Comparison of ENCODE assay signal across 19 mouse cellular contexts in genomic region chr3:96485361-96485760, GRCm38 (mm10). TPM values are rescaled to one million over a fixed set of nuclear protein-coding genes. Genes with fewer than 3 reads are reported as not detected.
DNase-seq lines count a peak whose midpoint lies in the region; ATAC-seq and TF ChIP-seq lines count a peak whose summit lies in the region.
"Had no signal": no experiment of that assay in that cellular context is flagged by ENCODE, and none has a peak within 500 bp of the region (broad histone marks: within the 10 kb centered on the region; RNA-seq: fewer than 3 reads in every experiment).

No protein-coding gene starts in this region.

- no peak overlapping the region; the same call in none of the 2 replicates for H3K4me3 ChIP-seq in heart, embryonic 13.5 days
- H3K4me3 ChIP-seq in lung, embryonic 15.5 days, result no peak overlapping the region
- peak overlapping the region; percentile 10; the same call in 1 of the 2 replicates for H3K4me3 ChIP-seq in G1E (ENCODE audit: low read depth, low read length)
- 0 out of 2 replicates have a peak overlapping the region, but pooled peaks have one; percentile 1 for H3K4me3 ChIP-seq in limb, embryonic 13.5 days
- H3K4me3 ChIP-seq: forebrain, embryonic 12.5 days; hindbrain, embryonic 13.5 days; neural tube, embryonic 12.5 days had no signal

- no peak for ATAC-seq in heart, embryonic 13.5 days (ENCODE audit: extremely low read depth, insufficient number of reproducible peaks, low FRiP score, low TSS enrichment)
- ATAC-seq in lung, embryonic 15.5 days (ENCODE audit: borderline replicate concordance, extremely low read depth, low FRiP score, low TSS enrichment), result no peak
- ATAC-seq in G1E (ENCODE audit: extremely low read depth, insufficient number of reproducible peaks, low FRiP score, poor library complexity, severe bottlenecking), result no peak
- ATAC-seq in limb, embryonic 13.5 days (ENCODE audit: low FRiP score, low read depth), result no peak
- ATAC-seq in megakaryocyte-erythroid progenitor cell, adult 5-6 weeks (replicated peaks; ENCODE audit: low FRiP score, low TSS enrichment, poor library complexity, severe bottlenecking), result no peak

- TF ChIP-seq CTCF in G1E (IDR thresholded peaks at IDR 0.05; ENCODE audit: low read depth, low read length), result no peak

- 66% methylated on average over 2 of the region's 2 CpGs for WGBS in heart, embryonic 13.5 days
- 79% methylated on average over 2 of the region's 2 CpGs for WGBS in lung, embryonic 15.5 days
- 71% methylated on average over 2 of the region's 2 CpGs for WGBS in limb, embryonic 13.5 days

- H3K36me3 ChIP-seq in heart, embryonic 13.5 days, result no peaks in the 10 kb centered on the region
- H3K36me3 ChIP-seq in lung, embryonic 15.5 days, result no peaks in the 10 kb centered on the region
- H3K36me3 ChIP-seq in G1E (replicated peaks), result no peaks in the 10 kb centered on the region
- no peaks in the 10 kb centered on the region for H3K36me3 ChIP-seq in limb, embryonic 13.5 days
- H3K36me3 ChIP-seq: forebrain, embryonic 12.5 days; hindbrain, embryonic 13.5 days; neural tube, embryonic 12.5 days had no signal

- peak overlapping the region; percentile 49 for H3K4me2 ChIP-seq in heart, embryonic 13.5 days
- H3K4me2 ChIP-seq in lung, embryonic 15.5 days, result peak overlapping the region; percentile 27; the same call in 1 of the 2 replicates
- H3K4me2 ChIP-seq in limb, embryonic 13.5 days (replicated peaks), result no peak overlapping the region
- H3K4me2 ChIP-seq: forebrain, embryonic 12.5 days; hindbrain, embryonic 13.5 days; neural tube, embryonic 12.5 days had no signal

- DNase-seq in heart, adult 8-10 months (ENCODE audit: low spot score), result no peak
- DNase-seq in lung, adult 18-20 months, result no peak
- DNase-seq in G1E (ENCODE audit: low spot score), result no peak
- no peak for DNase-seq in kidney, postnatal 10 days
- DNase-seq: adrenal gland, postnatal 25 days; cerebellum, adult 11 months; gastrocnemius, adult 2 months had no signal

- H3K9ac ChIP-seq in heart, embryonic 13.5 days, result peak overlapping the region; percentile 67
- no peak overlapping the region for H3K9ac ChIP-seq in lung, embryonic 15.5 days
- no peak overlapping the region for H3K9ac ChIP-seq in limb, embryonic 13.5 days
- H3K9ac ChIP-seq: forebrain, embryonic 12.5 days; hindbrain, embryonic 13.5 days; neural tube, embryonic 12.5 days had no signal

- H3K27me3 ChIP-seq in heart, embryonic 13.5 days (replicated peaks), result peaks cover 11% of the 10 kb centered on the region
- H3K27me3 ChIP-seq in lung, embryonic 15.5 days, result no peaks in the 10 kb centered on the region
- H3K27me3 ChIP-seq in G1E (ENCODE audit: insufficient read depth, low read length), result peaks cover 6% of the 10 kb centered on the region; the same call in 1 of the 2 replicates
- peaks cover 12% of the 10 kb centered on the region; the same call in 1 of the 2 replicates for H3K27me3 ChIP-seq in limb, embryonic 13.5 days

- H3K27ac ChIP-seq in heart, embryonic 13.5 days (replicated peaks), result peak overlapping the region; percentile 20; the same call in 1 of the 2 replicates
- no peak overlapping the region for H3K27ac ChIP-seq in lung, embryonic 15.5 days
- H3K27ac ChIP-seq in limb, embryonic 13.5 days, result no peak overlapping the region
- H3K27ac ChIP-seq: forebrain, embryonic 12.5 days; gastrocnemius, adult 2 months; hindbrain, embryonic 13.5 days; neural tube, embryonic 12.5 days had no signal

- no peaks in the 10 kb centered on the region for H3K9me3 ChIP-seq in heart, embryonic 13.5 days
- no peaks in the 10 kb centered on the region for H3K9me3 ChIP-seq in lung, embryonic 15.5 days
- no peaks in the 10 kb centered on the region for H3K9me3 ChIP-seq in G1E (replicated peaks)
- H3K9me3 ChIP-seq in limb, embryonic 13.5 days, result no peaks in the 10 kb centered on the region
- H3K9me3 ChIP-seq: forebrain, embryonic 12.5 days; hindbrain, embryonic 13.5 days; neural tube, embryonic 12.5 days had no signal

- H3K4me1 ChIP-seq in heart, embryonic 13.5 days, result peaks cover 18% of the 10 kb centered on the region
- peaks cover 10% of the 10 kb centered on the region; the same call in 1 of the 2 replicates for H3K4me1 ChIP-seq in lung, embryonic 15.5 days
- peaks cover 35% of the 10 kb centered on the region for H3K4me1 ChIP-seq in G1E (ENCODE audit: insufficient read depth, low read depth, low read length)
- H3K4me1 ChIP-seq in limb, embryonic 13.5 days, result peaks cover 11% of the 10 kb centered on the region; the same call in 1 of the 2 replicates

RNA-seq across cellular contexts. Expression of gene BC107364, which starts 33.3 kb away (rescaled TPM):
- polyA plus RNA-seq in heart, embryonic 13.5 days (2015; fragmentation: Nextera tagmentation; extraction: Ambion mirVana), result 0.68 and 0.78 TPM in 2 replicates
- total RNA-seq in heart, adult 8-10 months (2022), result not detected
- 0.14 TPM in 1 of 2 replicates, not detected in the other for polyA plus RNA-seq in lung, embryonic 15.5 days (2015; fragmentation: Nextera tagmentation; extraction: Ambion mirVana)
- total RNA-seq in G1E (2014; fragmentation: Nextera tagmentation) (not detected in 2 replicates), G1E (2017) (0.27 TPM in 1 of 2 replicates, not detected in the other)
- polyA plus RNA-seq in G1E (2012), result not detected in 2 replicates
- polyA plus RNA-seq in limb, embryonic 13.5 days (2015; fragmentation: Nextera tagmentation; extraction: Ambion mirVana), result not detected in 2 replicates
- total RNA-seq in megakaryocyte-erythroid progenitor cell, adult 5-6 weeks (2014; fragmentation: Nextera tagmentation), result not detected in 2 replicates
- total RNA-seq in megakaryocyte-erythroid progenitor cell, adult 5-6 weeks (2017), result not detected in 2 replicates
- total RNA-seq: adrenal gland, postnatal 25 days; gastrocnemius, adult 2 months; layer of hippocampus, adult 18-20 months; left cerebral cortex, postnatal 14 days; megakaryocyte, adult 5-6 weeks had no signal
- polyA plus RNA-seq: cortical plate, adult 2 months; forebrain, embryonic 12.5 days; hindbrain, embryonic 13.5 days; neural tube, embryonic 12.5 days; small intestine, adult 2 months had no signal

RNA-seq across cellular contexts. Expression of gene Hfe2, which starts 39.6 kb away (rescaled TPM):
- 7.4 and 7.5 TPM in 2 replicates for polyA plus RNA-seq in heart, embryonic 13.5 days (2015; fragmentation: Nextera tagmentation; extraction: Ambion mirVana)
- 100 to 1,000 TPM; 271 to 333 (median 312) TPM for total RNA-seq in heart, adult 8-10 months (2022)
- polyA plus RNA-seq in lung, embryonic 15.5 days (2015; fragmentation: Nextera tagmentation; extraction: Ambion mirVana), result 0.55 and 0.57 TPM in 2 replicates
- total RNA-seq in G1E (2014; fragmentation: Nextera tagmentation), result not detected in 2 replicates
- total RNA-seq in G1E (2017), result not detected in 2 replicates
- polyA plus RNA-seq in G1E (2012), result not detected in 2 replicates
- 10.3 and 10.6 TPM in 2 replicates for polyA plus RNA-seq in limb, embryonic 13.5 days (2015; fragmentation: Nextera tagmentation; extraction: Ambion mirVana)
- not detected in 2 replicates for total RNA-seq in megakaryocyte-erythroid progenitor cell, adult 5-6 weeks (2014; fragmentation: Nextera tagmentation)
- not detected in 2 replicates for total RNA-seq in megakaryocyte-erythroid progenitor cell, adult 5-6 weeks (2017)
- total RNA-seq: adrenal gland, postnatal 25 days; megakaryocyte, adult 5-6 weeks had no signal
- polyA plus RNA-seq: small intestine, adult 2 months had no signal

Comparison
In these comparisons a context has a peak if more than half of its experiments do, and no peak if none do; other contexts are left out.
1. H3K4me3 ChIP-seq: peak in G1E (single experiment) and limb, embryonic 13.5 days (single experiment); none in heart, embryonic 13.5 days (single experiment) and lung, embryonic 15.5 days (single experiment).